10 mouse cellular contexts compared by ENCODE assay signal in the genomic region with DNA sequence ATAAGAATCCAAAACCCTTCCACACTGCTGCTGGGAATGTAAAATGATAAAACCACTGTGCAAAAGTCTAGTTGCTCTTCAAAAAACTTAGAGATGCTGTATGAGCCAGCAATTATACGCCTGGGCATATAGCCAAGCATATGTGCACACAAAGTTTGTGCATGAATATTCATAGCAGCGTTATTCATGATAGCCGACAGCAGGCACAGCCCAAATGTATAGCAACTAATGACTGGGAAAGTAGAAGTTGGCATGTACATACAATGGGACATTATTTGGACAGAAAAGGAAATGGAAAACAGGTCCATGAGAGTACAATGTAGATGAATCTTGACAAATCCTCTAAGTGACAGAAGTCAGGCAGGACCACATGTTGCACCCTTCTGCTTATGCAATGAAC.
DNase-seq lines count a peak whose midpoint lies in the region; ATAC-seq and TF ChIP-seq lines count a peak whose summit lies in the region.
"Had no signal": no experiment of that assay in that cellular context is flagged by ENCODE, and none has a peak within 500 bp of the region (broad histone marks: within the 10 kb centered on the region; RNA-seq: fewer than 3 reads in every experiment).

No protein-coding gene starts in this region.

- no peak overlapping the region for H3K9ac ChIP-seq in lung, embryonic 14.5 days
- no peak overlapping the region for H3K9ac ChIP-seq in forebrain, embryonic 16.5 days (replicated peaks; ENCODE audit: low read depth, low read length)
- H3K9ac ChIP-seq in hindbrain, embryonic 14.5 days: no peak overlapping the region
- no peak overlapping the region for H3K9ac ChIP-seq in heart, adult 2 months (ENCODE audit: low read depth, low read length)
- H3K9ac ChIP-seq: limb, embryonic 13.5 days had no signal

- DNase-seq in lung, embryonic 14.5 days: peak; percentile 92
- no peak for DNase-seq in lung, postnatal 36 days
- DNase-seq in hindbrain, embryonic 14.5 days (ENCODE audit: low spot score): peak; percentile 69
- DNase-seq in right cerebral cortex, postnatal 14 days: peak; percentile 30
- DNase-seq in gastrocnemius, adult 18-20 months (ENCODE audit: low spot score): no peak
- DNase-seq in heart, adult 2 months: no peak
- DNase-seq: cerebellum, adult 11-12 months; heart, postnatal 10 days had no signal

- no peak for TF ChIP-seq EP300 in heart, adult 2 months (IDR thresholded peaks at IDR 0.05; ENCODE audit: insufficient read depth, low read depth, low read length)

- H3K4me3 ChIP-seq in lung, embryonic 14.5 days (ENCODE audit: low read depth, low read length): no peak overlapping the region
- no peak overlapping the region for H3K4me3 ChIP-seq in forebrain, embryonic 16.5 days (replicated peaks; ENCODE audit: low read length)
- H3K4me3 ChIP-seq in hindbrain, embryonic 14.5 days (replicated peaks; ENCODE audit: low read length): no peak overlapping the region
- H3K4me3 ChIP-seq in heart, adult 2 months: no peak overlapping the region
- H3K4me3 ChIP-seq: limb, embryonic 13.5 days had no signal

- H3K27ac ChIP-seq in lung, embryonic 14.5 days (ENCODE audit: low read depth): no peak overlapping the region
- H3K27ac ChIP-seq in forebrain, embryonic 16.5 days (ENCODE audit: low read length): peak overlapping the region; percentile 37; the same call in 1 of the 2 replicates
- H3K27ac ChIP-seq in hindbrain, embryonic 14.5 days: no peak overlapping the region; the same call in 1 of the 2 replicates
- no peak overlapping the region for H3K27ac ChIP-seq in heart, adult 2 months
- H3K27ac ChIP-seq: limb, embryonic 13.5 days had no signal

- H3K4me2 ChIP-seq in lung, embryonic 14.5 days: no peak overlapping the region
- no peak overlapping the region for H3K4me2 ChIP-seq in forebrain, embryonic 16.5 days (ENCODE audit: low read length)
- H3K4me2 ChIP-seq in hindbrain, embryonic 14.5 days (replicated peaks): no peak overlapping the region
- H3K4me2 ChIP-seq: limb, embryonic 13.5 days had no signal

- no peak for TF ChIP-seq CTCF in lung, embryonic 14.5 days (IDR thresholded peaks at IDR 0.05; ENCODE audit: low read depth)
- no peak for TF ChIP-seq CTCF in heart, adult 2 months (IDR thresholded peaks at IDR 0.05)

- H3K36me3 ChIP-seq in lung, embryonic 14.5 days (ENCODE audit: insufficient read depth): no peaks in the 10 kb centered on the region
- H3K36me3 ChIP-seq in forebrain, embryonic 16.5 days (ENCODE audit: control insufficient read depth, insufficient read depth): no peaks in the 10 kb centered on the region
- H3K36me3 ChIP-seq in hindbrain, embryonic 14.5 days (replicated peaks; ENCODE audit: control insufficient read depth, insufficient read depth): no peaks in the 10 kb centered on the region
- H3K36me3 ChIP-seq in heart, adult 2 months (ENCODE audit: control insufficient read depth, insufficient read depth, low read length): no peaks in the 10 kb centered on the region
- H3K36me3 ChIP-seq: limb, embryonic 13.5 days had no signal

- peaks cover 6% of the 10 kb centered on the region for H3K4me1 ChIP-seq in lung, embryonic 14.5 days (ENCODE audit: insufficient read depth)
- peaks cover 40% of the 10 kb centered on the region for H3K4me1 ChIP-seq in forebrain, embryonic 16.5 days (replicated peaks; ENCODE audit: control insufficient read depth, insufficient read depth, low read length)
- H3K4me1 ChIP-seq in hindbrain, embryonic 14.5 days (replicated peaks; ENCODE audit: control insufficient read depth, insufficient read depth, low read length): peaks cover 6% of the 10 kb centered on the region
- no peaks in the 10 kb centered on the region for H3K4me1 ChIP-seq in heart, adult 2 months (ENCODE audit: control insufficient read depth, insufficient read depth, low read length)

- WGBS in lung, embryonic 14.5 days: 41% methylated on average over 3 of the region's 3 CpGs
- 14% methylated on average over 3 of the region's 3 CpGs for WGBS in forebrain, embryonic 16.5 days
- 42% methylated on average over 3 of the region's 3 CpGs for WGBS in hindbrain, embryonic 14.5 days
- WGBS in heart, adult 2 months: 81% methylated on average over 3 of the region's 3 CpGs

- ATAC-seq in lung, embryonic 14.5 days (ENCODE audit: insufficient read depth): peak; percentile 27; the same call in 1 of the 2 replicates
- peak; percentile 75 for ATAC-seq in forebrain, embryonic 16.5 days
- peak; percentile 27; the same call in 1 of the 2 replicates for ATAC-seq in hindbrain, embryonic 14.5 days (ENCODE audit: low FRiP score)

- TF ChIP-seq POLR2A in heart, adult 2 months (IDR thresholded peaks at IDR 0.05; ENCODE audit: insufficient read depth, low read depth, low read length): no peak

- no peaks in the 10 kb centered on the region for H3K9me3 ChIP-seq in lung, embryonic 14.5 days (ENCODE audit: low read depth, low read length)
- H3K9me3 ChIP-seq in forebrain, embryonic 16.5 days (ENCODE audit: control insufficient read depth, low read length): no peaks in the 10 kb centered on the region
- H3K9me3 ChIP-seq in hindbrain, embryonic 14.5 days (ENCODE audit: control insufficient read depth, low read length): no peaks in the 10 kb centered on the region
- H3K9me3 ChIP-seq: limb, embryonic 13.5 days had no signal

- intact Hi-C loops in heart, adult 2 months (cut with DNase I): no loop called here

- H3K27me3 ChIP-seq in lung, embryonic 14.5 days (ENCODE audit: insufficient read depth, low read length): no peaks in the 10 kb centered on the region
- no peaks in the 10 kb centered on the region for H3K27me3 ChIP-seq in forebrain, embryonic 16.5 days (replicated peaks; ENCODE audit: control insufficient read depth, insufficient read depth, low read length)
- H3K27me3 ChIP-seq in hindbrain, embryonic 14.5 days (ENCODE audit: control insufficient read depth, insufficient read depth, low read length): no peaks in the 10 kb centered on the region
- H3K27me3 ChIP-seq in heart, adult 2 months (ENCODE audit: control insufficient read depth, insufficient read depth, low read length): no peaks in the 10 kb centered on the region
- H3K27me3 ChIP-seq: limb, embryonic 13.5 days had no signal

- H3K79me2 ChIP-seq in heart, adult 2 months (replicated peaks; ENCODE audit: control insufficient read depth, insufficient read depth, low read length): no peaks in the 10 kb centered on the region

Comparison
In these comparisons a context has a peak if more than half of its experiments do, and no peak if none do; other contexts are left out.
1. DNase-seq: peak in lung, embryonic 14.5 days (single experiment), hindbrain, embryonic 14.5 days (single experiment) and right cerebral cortex, postnatal 14 days (single experiment); none in lung, postnatal 36 days (single experiment), gastrocnemius, adult 18-20 months (single experiment) and heart, adult 2 months (0 of 2).
2. Peak in every context shown above with its lines, with median percentiles within 50 percentile points of each other: ATAC-seq.